Mouse (Mus musculus) heart, adult 2 months (tissue): ENCODE measurements around the gene Siglec1.

Experiments used
- CTCF ChIP-seq: fragments of 200-600 bp; IDR thresholded peaks from 2 replicates; pipeline ENCODE4 v1.8.1; 2022; ENCODE audit warnings: antibody characterized with exemption, mild to moderate bottlenecking, moderate library complexity
- EP300 ChIP-seq: fragments of 200-500 bp; IDR thresholded peaks from 2 replicates; pipeline ENCODE4 v1.6.1; 2011; ENCODE audit warnings: low read depth, low read length, control low read depth; ENCODE audit not compliant: insufficient read depth
- POLR2A ChIP-seq: fragments of 200-500 bp; IDR thresholded peaks from 2 replicates; pipeline ENCODE4 v1.6.1; 2011; ENCODE audit warnings: mild to moderate bottlenecking, low read depth, low read length, control low read depth; ENCODE audit not compliant: insufficient read depth

GRCm38 (mm10) chr2:131052043-131052442 is 34.5 kb downstream of the Siglec1 start:
- TF ChIP-seq CTCF (no peak), POLR2A (no peak), EP300 (no peak)
